Mouse (Mus musculus): ENCODE results near the gene Wdr47.

DNA sequence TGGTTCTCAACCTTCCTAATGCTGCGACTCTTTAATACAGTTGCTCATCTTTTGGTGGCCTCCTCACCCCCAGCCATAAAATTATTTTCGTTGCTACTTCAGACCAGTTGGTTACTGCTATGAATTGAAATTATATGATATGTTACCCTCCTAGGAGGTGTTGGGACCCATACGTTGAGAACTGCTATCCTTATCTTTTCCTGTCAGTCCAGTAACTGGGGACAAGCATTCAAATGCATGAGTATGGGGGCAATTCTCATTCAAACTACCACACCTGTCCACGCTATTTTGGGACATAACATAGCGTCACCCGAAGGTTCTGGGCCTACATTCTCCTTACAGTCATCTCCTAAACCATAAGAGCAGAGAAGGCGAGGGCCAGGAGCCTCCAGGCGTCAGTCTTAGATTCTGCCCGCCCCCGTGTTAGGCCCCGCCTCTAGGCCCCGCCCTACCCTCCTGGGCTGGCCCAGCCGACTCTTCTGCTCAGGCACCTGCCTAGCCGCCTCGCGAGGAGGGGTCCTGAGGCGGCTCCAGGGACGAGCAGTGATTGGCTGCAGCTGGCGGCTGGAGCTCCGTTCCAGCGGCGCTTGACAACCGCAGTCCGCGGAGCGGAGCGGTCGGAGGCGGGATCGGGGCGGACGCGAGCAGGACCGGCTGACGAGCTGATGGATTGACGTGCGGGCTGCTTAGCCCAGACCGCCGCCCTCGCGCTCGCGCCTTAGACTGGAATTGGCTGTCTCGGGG, at the start of gene Wdr47:
- TF ChIP-seq TAL1 (IDR thresholded peaks at IDR 0.05; ENCODE audit: low read length) (no peak), GATA1 (IDR thresholded peaks at IDR 0.05; ENCODE audit: low read length) (no peak)

Data from erythroblast, embryonic 14.5 days (primary cell).